Mouse (Mus musculus) stomach, embryonic 15.5 days (tissue): ENCODE results near the gene Cib2. TPM values are rescaled to one million over a fixed set of nuclear protein-coding genes. Genes with fewer than 3 reads are reported as not detected.
A peak's percentile ranks its signal among the peaks of the same experiment; 100 is the strongest.

Experiments
- ATAC-seq: fragments of 200-750 bp; cut with Nextera tagmentation; 2 replicates; pipeline ENCODE4 v1.8.0; 2017; ENCODE audit warnings: low read depth, moderate number of reproducible peaks, moderate TSS enrichment; ENCODE audit not compliant: insufficient read depth, low FRiP score
- H3K27ac ChIP-seq: fragments of 300-500 bp; sonication (generic); 2 replicates; pipeline ENCODE4 v1.5.1; 2015; ENCODE audit warnings: mild to moderate bottlenecking, inconsistent platforms
- H3K27me3 ChIP-seq: fragments of 300-500 bp; sonication (generic); replicated peaks from 2 replicates; pipeline ENCODE4 v1.6.1; 2015; ENCODE audit warnings: inconsistent platforms
- H3K36me3 ChIP-seq: fragments of 300-500 bp; sonication (generic); 2 replicates; pipeline ENCODE4 v1.6.1; 2015; ENCODE audit warnings: inconsistent platforms
- H3K4me1 ChIP-seq: fragments of 300-500 bp; sonication (generic); 2 replicates; pipeline ENCODE4 v1.6.1; 2015; ENCODE audit warnings: inconsistent platforms
- H3K4me2 ChIP-seq: fragments of 300-500 bp; sonication (generic); 2 replicates; pipeline ENCODE4 v1.6.1; 2015; ENCODE audit warnings: mild to moderate bottlenecking, inconsistent platforms
- H3K4me3 ChIP-seq: fragments of 300-500 bp; sonication (generic); replicated peaks from 2 replicates; pipeline ENCODE4 v1.5.1; 2015; ENCODE audit warnings: inconsistent platforms
- H3K9ac ChIP-seq: fragments of 300-500 bp; sonication (generic); 2 replicates; pipeline ENCODE4 v1.6.1; 2015; ENCODE audit warnings: inconsistent platforms
- H3K9me3 ChIP-seq: fragments of 300-500 bp; sonication (generic); 2 replicates; pipeline ENCODE4 v1.6.1; 2016; ENCODE audit warnings: inconsistent platforms
- WGBS: fragments of 180-500 bp; shearing (Covaris S2); methylation state at CpG from one replicate; pipeline ENCODE4 v1.1.7; 2015; 5-methylcytosine and 5-hydroxymethylcytosine counted together
- polyA plus RNA-seq: library from polyadenylated mRNA; unstranded; fragments of >200 nt; fragmentation: Nextera tagmentation; extraction: Ambion mirVana; gene quantifications from 2 replicates; pipeline ENCODE4 v1.2.1, GENCODE M21; 2015

Cib2 gene
- polyA plus RNA-seq, 1 experiment from 2014 or later, result 11.0 TPM

GRCm38 (mm10) chr9:54583712-54584111 lies 23.7 kb upstream of the Cib2 start:
- no peak for ATAC-seq
- 0 out of 2 replicates have a peak, but pooled peaks cover 6% of the 10 kb centered on the region for H3K4me1 ChIP-seq
- WGBS, result 45% methylated on average over 1 of the region's 1 CpGs
- H3K27ac ChIP-seq, result no peak overlapping the region
- no peak overlapping the region for H3K4me3 ChIP-seq
- no peak overlapping the region for H3K9ac ChIP-seq
- no peaks in the 10 kb centered on the region for H3K36me3 ChIP-seq
- no peaks in the 10 kb centered on the region for H3K9me3 ChIP-seq
- no peaks in the 10 kb centered on the region for H3K27me3 ChIP-seq
- H3K4me2 ChIP-seq, result no peak overlapping the region

- no peak overlapping the region for H3K4me3 ChIP-seq
- H3K9me3 ChIP-seq, result no peaks in the 10 kb centered on the region
- no peaks in the 10 kb centered on the region for H3K27me3 ChIP-seq
- 47% methylated on average over 9 of the region's 9 CpGs for WGBS
- no peaks in the 10 kb centered on the region for H3K36me3 ChIP-seq
- ATAC-seq, result peak; percentile 71
- H3K27ac ChIP-seq, result no peak overlapping the region
- H3K9ac ChIP-seq, result no peak overlapping the region
- no peak overlapping the region for H3K4me2 ChIP-seq
- no peaks in the 10 kb centered on the region for H3K4me1 ChIP-seq
These were observed 11.3 kb upstream of the Cib2 start for GRCm38 (mm10) chr9:54571130-54571839.

GRCm38 (mm10) chr9:54568732-54569131 lies 8.7 kb upstream of the Cib2 start:
- no peak for ATAC-seq
- no peaks in the 10 kb centered on the region for H3K27me3 ChIP-seq
- no peak overlapping the region for H3K4me2 ChIP-seq
- H3K9me3 ChIP-seq, result no peaks in the 10 kb centered on the region
- H3K4me1 ChIP-seq, result no peaks in the 10 kb centered on the region
- no peaks in the 10 kb centered on the region for H3K36me3 ChIP-seq
- H3K4me3 ChIP-seq, result no peak overlapping the region
- no peak overlapping the region for H3K27ac ChIP-seq
- WGBS, result 47% methylated on average over 2 of the region's 2 CpGs
- H3K9ac ChIP-seq, result no peak overlapping the region

GRCm38 (mm10) chr9:54566958-54567357 lies 6.9 kb upstream of the Cib2 start:
- Histone ChIP-seq H3K4me2 (no peak overlapping the region), H3K36me3 (no peaks in the 10 kb centered on the region), H3K4me3 (no peak overlapping the region), H3K27ac (no peak overlapping the region; the same call in 1 of the 2 replicates), H3K4me1 (no peaks in the 10 kb centered on the region), H3K27me3 (no peaks in the 10 kb centered on the region), H3K9ac (no peak overlapping the region), H3K9me3 (no peaks in the 10 kb centered on the region)
- 53% methylated on average over 4 of the region's 4 CpGs for WGBS
- ATAC-seq, result no peak; the same call in 1 of the 2 replicates

- Histone ChIP-seq H3K36me3 (no peaks in the 10 kb centered on the region), H3K4me1 (peaks cover 7% of the 10 kb centered on the region; the same call in 1 of the 2 replicates), H3K27ac (no peak overlapping the region), H3K4me2 (no peak overlapping the region), H3K27me3 (no peaks in the 10 kb centered on the region), H3K9ac (no peak overlapping the region), H3K9me3 (no peaks in the 10 kb centered on the region), H3K4me3 (no peak overlapping the region)
- no peak for ATAC-seq
- WGBS, result 87% methylated on average over 8 of the region's 8 CpGs
These were observed 998 bp upstream of the Cib2 start for GRCm38 (mm10) chr9:54560831-54561601.

- ATAC-seq, result no peak
- no peak overlapping the region for H3K4me2 ChIP-seq
- H3K9me3 ChIP-seq, result no peaks in the 10 kb centered on the region
- peaks cover 7% of the 10 kb centered on the region; the same call in 1 of the 2 replicates for H3K4me1 ChIP-seq
- no peak overlapping the region for H3K9ac ChIP-seq
- 75% methylated on average over 8 of the region's 8 CpGs for WGBS
- H3K27ac ChIP-seq, result no peak overlapping the region
- no peaks in the 10 kb centered on the region for H3K27me3 ChIP-seq
- H3K4me3 ChIP-seq, result no peak overlapping the region
- H3K36me3 ChIP-seq, result no peaks in the 10 kb centered on the region
These were observed 1.3 kb downstream of the Cib2 start for GRCm38 (mm10) chr9:54558731-54559130.

- Histone ChIP-seq H3K4me1 (0 out of 2 replicates have a peak, but pooled peaks cover 4% of the 10 kb centered on the region), H3K36me3 (no peaks in the 10 kb centered on the region), H3K27me3 (no peaks in the 10 kb centered on the region), H3K4me3 (no peak overlapping the region), H3K4me2 (no peak overlapping the region), H3K9ac (no peak overlapping the region), H3K9me3 (no peaks in the 10 kb centered on the region), H3K27ac (no peak overlapping the region)
- 77% methylated on average over 2 of the region's 2 CpGs for WGBS
- ATAC-seq, result no peak
These were observed 5.0 kb downstream of the Cib2 start for GRCm38 (mm10) chr9:54555044-54555443.

GRCm38 (mm10) chr9:54552409-54552808 lies 7.6 kb downstream of the Cib2 start:
- ATAC-seq, result peak; percentile 41; the same call in 1 of the 2 replicates
- no peaks in the 10 kb centered on the region for H3K27me3 ChIP-seq
- H3K36me3 ChIP-seq, result no peaks in the 10 kb centered on the region
- no peak overlapping the region for H3K4me3 ChIP-seq
- 27% methylated on average over 5 of the region's 5 CpGs for WGBS
- H3K27ac ChIP-seq, result no peak overlapping the region
- H3K9me3 ChIP-seq, result no peaks in the 10 kb centered on the region
- H3K4me2 ChIP-seq, result no peak overlapping the region
- no peaks in the 10 kb centered on the region for H3K4me1 ChIP-seq
- no peak overlapping the region for H3K9ac ChIP-seq

GRCm38 (mm10) chr9:54549433-54549832 lies 10.6 kb downstream of the Cib2 start:
- no peak overlapping the region for H3K27ac ChIP-seq
- no peaks in the 10 kb centered on the region for H3K9me3 ChIP-seq
- no peak overlapping the region for H3K9ac ChIP-seq
- H3K4me3 ChIP-seq, result no peak overlapping the region
- no peak overlapping the region for H3K4me2 ChIP-seq
- ATAC-seq, result no peak
- H3K4me1 ChIP-seq, result no peaks in the 10 kb centered on the region
- no peaks in the 10 kb centered on the region for H3K36me3 ChIP-seq
- H3K27me3 ChIP-seq, result no peaks in the 10 kb centered on the region
- 86% methylated on average over 6 of the region's 6 CpGs for WGBS

GRCm38 (mm10) chr9:54547536-54547935 lies 12.5 kb downstream of the Cib2 start:
- H3K4me3 ChIP-seq, result no peak overlapping the region
- H3K27ac ChIP-seq, result no peak overlapping the region
- H3K27me3 ChIP-seq, result no peaks in the 10 kb centered on the region
- 20% methylated on average over 5 of the region's 5 CpGs for WGBS
- H3K9ac ChIP-seq, result no peak overlapping the region
- no peak for ATAC-seq
- H3K36me3 ChIP-seq, result no peaks in the 10 kb centered on the region
- H3K4me2 ChIP-seq, result no peak overlapping the region
- H3K9me3 ChIP-seq, result no peaks in the 10 kb centered on the region
- no peaks in the 10 kb centered on the region for H3K4me1 ChIP-seq

- Histone ChIP-seq H3K4me2 (no peak overlapping the region), H3K4me1 (no peaks in the 10 kb centered on the region), H3K9ac (no peak overlapping the region), H3K27me3 (no peaks in the 10 kb centered on the region), H3K9me3 (no peaks in the 10 kb centered on the region), H3K4me3 (no peak overlapping the region), H3K27ac (no peak overlapping the region), H3K36me3 (no peaks in the 10 kb centered on the region)
- no peak for ATAC-seq
- WGBS, result 87% methylated on average over 4 of the region's 4 CpGs
These were observed 15.1 kb downstream of the Cib2 start for GRCm38 (mm10) chr9:54544954-54545315.

GRCm38 (mm10) chr9:54544212-54544953 lies 15.6 kb downstream of the Cib2 start:
- Histone ChIP-seq H3K27me3 (no peaks in the 10 kb centered on the region), H3K36me3 (no peaks in the 10 kb centered on the region), H3K4me3 (no peak overlapping the region), H3K27ac (no peak overlapping the region), H3K4me1 (no peaks in the 10 kb centered on the region), H3K4me2 (no peak overlapping the region), H3K9me3 (no peaks in the 10 kb centered on the region), H3K9ac (no peak overlapping the region)
- WGBS, result 83% methylated on average over 9 of the region's 9 CpGs
- ATAC-seq, result no peak
